Mouse (Mus musculus) E14TG2a.4 (cell line): ENCODE measurements around the gene Olfr286.
A peak's percentile ranks its signal among the peaks of the same experiment; 100 is the strongest.

Experiments used
- H3K27me3 ChIP-seq: 2 replicates; pipeline ENCODE4 v1.6.1; 2014; ENCODE audit warnings: low read length, control low read depth; ENCODE audit not compliant: insufficient read depth
- H3K36me3 ChIP-seq: 2 replicates; pipeline ENCODE4 v1.6.1; 2014; ENCODE audit warnings: low read length, control low read depth; ENCODE audit not compliant: insufficient read depth
- H3K4me1 ChIP-seq: replicated peaks from 2 replicates; pipeline ENCODE4 v1.6.1; 2014; ENCODE audit warnings: low read depth, low read length, control low read depth
- H3K4me3 ChIP-seq: replicated peaks from 2 replicates; pipeline ENCODE4 v1.5.1; 2014; ENCODE audit warnings: mild to moderate bottlenecking, low read length
- H3K9me3 ChIP-seq: 2 replicates; pipeline ENCODE4 v1.6.1; 2014; ENCODE audit warnings: low read length, control low read depth
- CTCF ChIP-seq: conservative IDR thresholded peaks from 2 replicates; pipeline ENCODE4 v1.5.1; 2014; ENCODE audit warnings: low read length
- NANOG ChIP-seq: IDR thresholded peaks from 2 replicates; pipeline ENCODE4 v1.6.1; 2014; ENCODE audit warnings: borderline replicate concordance, low read length, mixed read lengths
- POU5F1 ChIP-seq: IDR thresholded peaks from 2 replicates; pipeline ENCODE4 v1.6.1; 2014; ENCODE audit warnings: low read length, borderline replicate concordance

The Olfr286 gene

DNA sequence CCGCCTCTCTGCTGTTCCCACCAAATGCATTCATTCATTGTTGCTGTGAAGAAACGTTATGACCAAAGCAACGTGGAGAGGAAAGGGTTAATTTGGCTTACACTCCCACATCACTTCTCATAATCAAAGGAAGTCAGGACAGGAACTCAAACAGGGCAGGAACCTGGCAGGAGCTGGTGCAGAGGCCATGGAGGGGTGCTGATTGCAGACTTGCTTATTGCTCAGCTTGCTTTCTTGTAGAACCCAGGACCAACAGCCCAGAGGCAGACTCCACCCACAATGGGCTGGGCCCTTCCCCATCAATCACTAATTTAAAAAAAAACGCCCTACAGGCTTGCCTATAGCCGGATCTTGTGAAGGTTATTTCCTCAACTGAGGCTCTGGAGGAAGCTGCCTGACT is 20.1 kb downstream of the Olfr286 start:
- Histone ChIP-seq H3K4me1 (no peaks in the 10 kb centered on the region), H3K27me3 (no peaks in the 10 kb centered on the region), H3K36me3 (no peaks in the 10 kb centered on the region), H3K4me3 (no peak overlapping the region), H3K9me3 (no peaks in the 10 kb centered on the region)
- TF ChIP-seq NANOG (no peak), CTCF (no peak), POU5F1 (no peak)

- no peaks in the 10 kb centered on the region for H3K27me3 ChIP-seq
- H3K9me3 ChIP-seq: no peaks in the 10 kb centered on the region
- no peak overlapping the region for H3K4me3 ChIP-seq
- H3K4me1 ChIP-seq: no peaks in the 10 kb centered on the region
- no peak for TF ChIP-seq POU5F1
- no peak for TF ChIP-seq NANOG
- TF ChIP-seq CTCF: no peak
- H3K36me3 ChIP-seq: no peaks in the 10 kb centered on the region
Measured at GRCm38 (mm10) chr15:98213336-98213870, 20.8 kb downstream of the Olfr286 start.

DNA sequence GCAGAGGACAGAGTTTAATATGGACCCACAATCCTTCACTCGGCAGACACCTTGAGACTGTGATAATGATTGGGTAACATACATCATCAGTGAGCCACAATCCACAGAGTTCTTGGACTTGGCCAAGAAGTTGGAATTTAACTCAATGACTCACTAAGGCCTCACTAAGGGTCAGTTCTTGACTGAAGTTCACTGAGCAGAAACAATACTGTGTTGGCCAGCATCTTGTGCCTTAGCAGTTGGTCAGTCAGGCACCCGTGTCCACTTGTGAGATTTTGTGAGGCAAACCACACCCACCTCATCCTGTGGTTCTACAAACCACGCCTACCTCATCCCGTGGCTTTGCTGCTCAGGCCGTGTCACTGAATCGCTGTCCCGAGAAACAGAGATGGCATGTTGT is 24.6 kb downstream of the Olfr286 start:
- H3K27me3 ChIP-seq: no peaks in the 10 kb centered on the region

DNA sequence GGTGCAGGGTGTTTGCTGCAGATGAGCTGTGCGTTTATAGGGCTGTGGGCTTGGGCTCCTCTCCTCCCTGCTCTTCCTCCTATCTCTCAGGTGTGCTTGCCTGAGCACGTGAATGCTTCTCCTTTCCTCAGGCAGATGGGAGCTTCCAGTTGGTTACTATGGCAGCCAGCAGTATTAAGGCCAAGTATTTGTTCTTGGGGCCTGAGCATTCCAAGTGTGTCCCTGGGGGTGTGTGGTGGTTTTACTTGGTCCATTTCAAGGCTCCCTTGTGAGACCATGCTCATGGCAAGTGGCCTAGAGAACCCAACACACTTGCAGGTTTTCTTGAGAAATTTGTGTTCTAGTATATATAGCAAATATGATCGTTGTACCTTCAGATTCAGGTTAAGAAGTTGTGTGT is 38.8 kb downstream of the Olfr286 start, which contains the start of gene Olfr288:
Gene Olfr288, minus strand, starts transcription at position 101 of the 400 bp plus-strand sequence.
- Histone ChIP-seq H3K27me3 (peaks cover 4% of the 10 kb centered on the region), H3K36me3 (no peaks in the 10 kb centered on the region), H3K9me3 (no peaks in the 10 kb centered on the region), H3K4me3 (no peak within 1 kb of the TSS), H3K4me1 (no peaks in the 10 kb centered on the region)
- TF ChIP-seq NANOG (no peak), CTCF (no peak), POU5F1 (no peak)

More for the DNA sequence above, 24.6 kb downstream of the Olfr286 start:
- TF ChIP-seq NANOG (no peak), CTCF (no peak), POU5F1 (no peak)
- no peaks in the 10 kb centered on the region for H3K9me3 ChIP-seq
- H3K4me3 ChIP-seq: no peak overlapping the region
- H3K4me1 ChIP-seq: no peaks in the 10 kb centered on the region
- no peaks in the 10 kb centered on the region for H3K36me3 ChIP-seq

- H3K4me1 ChIP-seq: peaks cover 12% of the 10 kb centered on the region
- no peaks in the 10 kb centered on the region for H3K36me3 ChIP-seq
- no peaks in the 10 kb centered on the region for H3K9me3 ChIP-seq
- peaks cover 22% of the 10 kb centered on the region for H3K27me3 ChIP-seq
- H3K4me3 ChIP-seq: no peak overlapping the region
- no peak for TF ChIP-seq CTCF
- TF ChIP-seq POU5F1: no peak
- no peak for TF ChIP-seq NANOG
Measured at GRCm38 (mm10) chr15:98184456-98184855, 49.8 kb downstream of the Olfr286 start.

DNA sequence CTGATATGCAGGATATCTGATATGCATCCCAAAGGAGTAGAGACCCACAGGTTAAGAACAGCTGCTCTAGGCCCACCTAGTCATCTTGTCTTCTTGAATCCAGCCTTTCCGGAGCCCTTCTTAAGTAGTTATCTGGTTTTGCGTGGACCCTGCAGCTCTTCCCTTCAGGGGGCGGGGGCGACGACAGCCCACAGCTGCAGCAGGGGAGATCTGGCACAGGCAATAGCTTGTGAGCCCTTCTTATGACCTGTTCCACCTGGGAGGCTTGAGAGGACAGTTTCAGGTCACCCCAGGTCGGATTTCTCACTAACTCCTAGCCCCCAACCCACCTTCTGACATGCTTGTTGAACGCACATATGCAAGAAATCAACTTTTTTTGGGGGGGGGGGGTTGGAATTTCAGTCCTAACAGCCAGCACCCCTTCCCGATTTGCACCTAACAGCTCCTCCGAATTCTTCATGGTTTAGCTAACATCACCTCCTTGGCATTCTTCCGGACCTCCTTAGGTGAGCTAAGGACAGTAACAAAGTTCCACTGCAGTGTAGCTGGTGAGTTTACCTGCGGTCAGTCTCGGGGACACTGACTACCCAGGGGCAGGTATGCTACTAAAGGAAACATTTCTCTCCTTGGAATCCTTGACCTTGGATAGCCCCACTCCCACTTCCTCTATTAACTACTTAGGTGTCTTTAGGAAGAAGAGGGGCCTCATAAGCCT is 52.2 kb downstream of the Olfr286 start:
- TF ChIP-seq CTCF: no peak
- TF ChIP-seq NANOG: no peak
- TF ChIP-seq POU5F1: no peak
- Histone ChIP-seq H3K9me3 (no peaks in the 10 kb centered on the region), H3K27me3 (peaks cover 29% of the 10 kb centered on the region), H3K4me3 (no peak overlapping the region), H3K36me3 (no peaks in the 10 kb centered on the region), H3K4me1 (peaks cover 12% of the 10 kb centered on the region)

- TF ChIP-seq NANOG (no peak; the same call in 1 of the 2 replicates), CTCF (peak; percentile 46)
- peak overlapping the region; percentile 81 for H3K4me3 ChIP-seq
- peaks cover 12% of the 10 kb centered on the region for H3K4me1 ChIP-seq
Measured at GRCm38 (mm10) chr15:98181132-98181711, 53.0 kb downstream of the Olfr286 start.

DNA sequence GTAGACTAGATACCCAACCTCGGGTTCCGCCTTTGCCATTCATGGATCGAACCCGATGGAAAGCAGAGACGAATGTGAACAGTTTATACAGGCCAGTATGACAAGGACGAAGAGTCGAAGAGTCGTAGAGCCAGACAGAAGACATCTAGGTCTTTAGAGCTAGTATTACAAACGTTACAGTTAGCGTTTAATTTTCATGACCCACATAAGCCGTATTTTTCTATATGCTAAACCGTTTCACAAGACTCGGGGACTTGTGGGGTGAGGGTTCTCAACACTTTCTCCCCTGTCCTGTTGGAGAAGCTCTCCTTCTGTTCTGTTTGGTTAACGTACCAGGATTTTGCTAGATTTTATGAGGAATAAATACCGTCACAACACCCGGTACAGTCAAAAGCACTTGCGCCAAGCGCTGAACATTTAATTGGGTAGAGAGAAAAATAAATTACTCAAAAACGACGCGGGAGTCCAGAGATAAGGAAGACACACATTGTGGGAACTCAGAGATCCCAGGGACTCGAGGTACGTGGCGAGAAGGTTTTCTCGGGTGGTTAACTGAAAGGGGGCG is 53.6 kb downstream of the Olfr286 start:
- Histone ChIP-seq H3K27me3 (peaks cover 35% of the 10 kb centered on the region), H3K4me1 (peaks cover 12% of the 10 kb centered on the region), H3K4me3 (peak overlapping the region; percentile 81), H3K36me3 (no peaks in the 10 kb centered on the region), H3K9me3 (no peaks in the 10 kb centered on the region)
- TF ChIP-seq CTCF (no peak), POU5F1 (no peak), NANOG (no peak)

More at GRCm38 (mm10) chr15:98181132-98181711, 53.0 kb downstream of the Olfr286 start:
- Histone ChIP-seq H3K36me3 (no peaks in the 10 kb centered on the region), H3K9me3 (no peaks in the 10 kb centered on the region), H3K27me3 (peaks cover 35% of the 10 kb centered on the region)
